Mouse (Mus musculus) right cerebral cortex, adult 2 months (tissue): ENCODE measurements around the gene Cym.

Source experiments
- DNase-seq, 2 experiments: peaks; one replicate each; pipeline ENCODE4 v3.0.0; 2021 to 2022; ENCODE audit warnings: low spot score in 2 of 2

Cym gene

GRCm38 (mm10) chr3:107221608-107222007 is at the start of gene Cym:
TSS of gene Cym (minus strand) at chr3:107221732.
- DNase-seq, result no peak

GRCm38 (mm10) chr3:107266814-107267345 is 45.3 kb upstream of the Cym start:
- DNase-seq, result no peak

- no peak for DNase-seq
Observed at GRCm38 (mm10) chr3:107261851-107262165, 40.3 kb upstream of the Cym start.

- peak; percentile 14 to 45 for DNase-seq
Observed at GRCm38 (mm10) chr3:107260956-107261850, 39.7 kb upstream of the Cym start.

- no peak for DNase-seq
Observed at GRCm38 (mm10) chr3:107257924-107258323, 36.4 kb upstream of the Cym start.

- DNase-seq, result no peak
Observed at GRCm38 (mm10) chr3:107256724-107257123, 35.2 kb upstream of the Cym start.

GRCm38 (mm10) chr3:107255992-107256391 is 34.5 kb upstream of the Cym start:
- no peak for DNase-seq

- no peak for DNase-seq
Observed at GRCm38 (mm10) chr3:107253925-107254324, 32.4 kb upstream of the Cym start.

- DNase-seq, result no peak
Observed at GRCm38 (mm10) chr3:107252035-107252434, 30.5 kb upstream of the Cym start.

GRCm38 (mm10) chr3:107250320-107250719 is 28.8 kb upstream of the Cym start:
- no peak for DNase-seq

GRCm38 (mm10) chr3:107249042-107249441 is 27.5 kb upstream of the Cym start:
- no peak for DNase-seq

- DNase-seq, result no peak
Observed at GRCm38 (mm10) chr3:107246876-107247275, 25.3 kb upstream of the Cym start.

GRCm38 (mm10) chr3:107241389-107242094 is 20.0 kb upstream of the Cym start:
- DNase-seq, result no peak

- no peak for DNase-seq
Observed at GRCm38 (mm10) chr3:107239607-107240006, 18.1 kb upstream of the Cym start, which contains the start of gene Prok1. TSS of gene Prok1 (minus strand) at chr3:107239707.

- no peak for DNase-seq
Observed at GRCm38 (mm10) chr3:107238471-107238980, 17.0 kb upstream of the Cym start.

GRCm38 (mm10) chr3:107238051-107238450 is 16.5 kb upstream of the Cym start:
- no peak for DNase-seq

GRCm38 (mm10) chr3:107233945-107234344 is 12.4 kb upstream of the Cym start:
- no peak for DNase-seq

- DNase-seq, result peak; percentile 92 to 95
Observed at GRCm38 (mm10) chr3:107233351-107233813, 11.8 kb upstream of the Cym start.

GRCm38 (mm10) chr3:107231202-107231601 is 9.7 kb upstream of the Cym start:
- DNase-seq, result no peak

GRCm38 (mm10) chr3:107230527-107230926 is 9.0 kb upstream of the Cym start, which contains the start of gene A630076J17Rik:
TSS of gene A630076J17Rik (plus strand) at chr3:107230614.
- no peak for DNase-seq

GRCm38 (mm10) chr3:107229822-107230221 is 8.3 kb upstream of the Cym start:
- DNase-seq, result no peak

- no peak for DNase-seq
Observed at GRCm38 (mm10) chr3:107229221-107229620, 7.7 kb upstream of the Cym start.
